Mouse (Mus musculus): ENCODE measurements at regions not wholly inside any gene's neighbourhood (a gene's known extent, or its start where the extent isn't known, plus 50 kb on each side); places are given as distances from the start of the nearest gene placed in this dataset.

DNA sequence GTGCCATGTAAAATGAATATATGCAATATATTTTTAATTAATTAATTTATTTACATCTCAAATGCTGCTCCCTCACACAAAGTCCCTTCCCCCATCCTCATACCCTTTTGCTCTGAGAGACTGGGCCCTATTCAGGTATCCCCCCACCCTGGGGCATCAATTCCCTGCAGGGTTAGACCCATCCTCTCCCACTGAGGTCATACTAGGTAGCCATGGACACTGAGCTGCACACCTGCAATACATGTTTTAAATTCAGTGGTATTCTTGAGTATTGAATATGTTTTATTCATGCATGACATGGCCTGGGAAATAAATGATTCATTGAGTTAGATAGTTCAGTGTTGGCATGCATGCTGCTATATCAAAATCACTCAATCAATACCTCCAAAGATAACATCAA lies 156.0 kb downstream of the Etaa1 start:
- TF ChIP-seq POLR2A (IDR thresholded peaks at IDR 0.05; ENCODE audit: borderline replicate concordance, extremely low read depth, low read depth, low read length) (no peak), CTCF (IDR thresholded peaks at IDR 0.05; ENCODE audit: insufficient read depth, low read length) (no peak)

Measured in lung, adult 2 months (tissue).